Mouse (Mus musculus) forebrain, embryonic 16.5 days (tissue): ENCODE measurements around the gene Map1lc3b. TPM values are rescaled to one million over a fixed set of nuclear protein-coding genes. Genes with fewer than 3 reads are reported as not detected.
A peak's percentile ranks its signal among the peaks of the same experiment; 100 is the strongest.

ENCODE experiments used
- ATAC-seq: fragments of 200-750 bp; cut with Nextera tagmentation; 2 replicates; pipeline ENCODE4 v1.8.0; 2017; ENCODE audit warnings: mild to moderate bottlenecking, moderate library complexity
- H3K27ac ChIP-seq: fragments of 300-500 bp; sonication (generic); 2 replicates; pipeline ENCODE4 v1.5.1; 2014; ENCODE audit warnings: low read length, control low read depth
- H3K27me3 ChIP-seq: fragments of 300-500 bp; sonication (generic); replicated peaks from 2 replicates; pipeline ENCODE4 v1.6.1; 2014; ENCODE audit warnings: low read length; ENCODE audit not compliant: control insufficient read depth, insufficient read depth
- H3K36me3 ChIP-seq: fragments of 300-500 bp; sonication (generic); 2 replicates; pipeline ENCODE4 v1.6.1; 2014; ENCODE audit not compliant: control insufficient read depth, insufficient read depth
- H3K4me1 ChIP-seq: fragments of 300-500 bp; sonication (generic); replicated peaks from 2 replicates; pipeline ENCODE4 v1.6.1; 2014; ENCODE audit warnings: low read length; ENCODE audit not compliant: control insufficient read depth, insufficient read depth
- H3K4me2 ChIP-seq: fragments of 300-500 bp; sonication (generic); 2 replicates; pipeline ENCODE4 v1.6.1; 2014; ENCODE audit warnings: mild to moderate bottlenecking, low read length, control low read depth
- H3K4me3 ChIP-seq: fragments of 300-500 bp; sonication (generic); replicated peaks from 2 replicates; pipeline ENCODE4 v1.5.1; 2014; ENCODE audit warnings: mild to moderate bottlenecking, low read length, control low read depth
- H3K9ac ChIP-seq: fragments of 300-500 bp; sonication (generic); replicated peaks from 2 replicates; pipeline ENCODE4 v1.6.1; 2014; ENCODE audit warnings: low read depth, low read length, control low read depth
- H3K9me3 ChIP-seq: fragments of 300-500 bp; sonication (generic); 2 replicates; pipeline ENCODE4 v1.6.1; 2016; ENCODE audit warnings: low read length; ENCODE audit not compliant: control insufficient read depth
- WGBS: fragments of 180-500 bp; shearing (Covaris S2); extraction: QIAGEN DNeasy Blood & Tissue Kit; methylation state at CpG from one replicate; pipeline ENCODE4 v1.1.7; 2014; 5-methylcytosine and 5-hydroxymethylcytosine counted together
- polyA plus RNA-seq: library from polyadenylated mRNA; unstranded; fragments of >200 nt; fragmentation: Nextera tagmentation; extraction: Ambion mirVana; gene quantifications from 2 replicates; pipeline ENCODE4 v1.2.1, GENCODE M21; 2015

Gene Map1lc3b
- polyA plus RNA-seq, 1 experiment from 2014 or later: 407 TPM

DNA sequence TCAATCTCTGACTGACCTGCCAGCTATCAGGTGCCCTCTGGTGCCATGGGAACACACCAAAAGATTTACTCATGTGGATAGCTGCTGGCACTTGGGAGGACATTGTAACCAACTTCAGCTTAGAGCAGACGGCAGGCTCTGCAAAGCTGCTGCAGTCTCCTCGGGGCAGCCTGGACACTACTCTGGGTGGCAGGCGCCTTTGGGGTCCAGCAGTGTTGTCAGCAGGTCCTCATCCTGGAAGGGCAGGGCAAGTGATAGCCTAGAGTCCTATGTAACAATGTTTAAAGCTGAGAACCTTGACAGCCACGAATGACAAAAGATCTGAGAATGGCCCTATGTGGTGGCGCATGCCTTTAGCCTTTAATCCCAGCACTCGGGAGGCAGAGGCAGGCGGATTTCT is 8.0 kb downstream of the Map1lc3b start:
- Histone ChIP-seq H3K4me3 (no peak overlapping the region), H3K9ac (no peak overlapping the region), H3K4me2 (no peak overlapping the region), H3K4me1 (no peaks in the 10 kb centered on the region; the same call in 1 of the 2 replicates), H3K27me3 (no peaks in the 10 kb centered on the region), H3K9me3 (no peaks in the 10 kb centered on the region), H3K36me3 (peaks cover 30% of the 10 kb centered on the region), H3K27ac (no peak overlapping the region)
- no peak for ATAC-seq
- WGBS: 91% methylated on average over 7 of the region's 7 CpGs

DNA sequence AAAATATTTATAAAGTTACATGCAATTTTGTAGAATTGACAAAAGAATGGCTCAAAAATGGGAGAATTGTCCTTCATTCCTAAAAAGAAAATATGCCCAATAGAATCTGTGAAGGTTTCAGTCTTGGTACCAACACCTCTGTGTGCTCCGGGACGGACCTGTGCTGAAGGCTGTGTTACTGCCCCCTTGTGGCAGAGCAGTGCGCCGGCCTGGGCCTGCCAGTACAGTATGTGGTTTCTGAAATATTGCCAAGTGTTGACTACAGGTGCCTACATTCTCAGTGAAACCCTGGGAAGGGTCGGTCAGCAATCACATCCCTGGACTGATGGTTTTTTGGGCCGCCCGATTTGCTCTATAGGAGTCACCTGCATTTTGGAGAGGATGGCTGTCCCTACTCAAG is 8.7 kb downstream of the Map1lc3b start:
- 31% methylated on average over 7 of the region's 7 CpGs for WGBS
- Histone ChIP-seq H3K4me1 (no peaks in the 10 kb centered on the region), H3K27me3 (no peaks in the 10 kb centered on the region), H3K27ac (no peak overlapping the region), H3K4me3 (no peak overlapping the region), H3K9me3 (no peaks in the 10 kb centered on the region), H3K4me2 (no peak overlapping the region), H3K36me3 (peaks cover 34% of the 10 kb centered on the region), H3K9ac (no peak overlapping the region)
- peak; percentile 78 for ATAC-seq

DNA sequence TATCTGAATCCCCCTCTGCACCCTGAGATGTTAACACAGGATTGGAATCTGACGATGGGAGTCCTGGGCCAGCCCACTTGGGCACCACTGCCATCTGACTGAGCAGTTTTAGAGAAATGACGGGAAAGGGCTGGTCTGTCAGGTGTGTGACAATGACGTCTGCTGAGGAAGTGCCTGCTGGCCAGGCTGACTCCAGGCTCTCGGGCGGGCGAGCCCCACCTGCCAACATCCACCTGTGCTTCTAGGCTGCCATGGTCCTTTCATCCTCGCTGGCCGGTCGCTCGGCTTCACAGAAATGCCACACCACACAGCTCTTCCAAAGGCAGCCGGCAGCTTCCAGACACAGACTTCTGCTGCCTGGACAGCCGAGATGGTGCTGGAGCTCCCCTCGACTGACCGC is 9.7 kb downstream of the Map1lc3b start:
- 92% methylated on average over 14 of the region's 14 CpGs for WGBS
- H3K27ac ChIP-seq: no peak overlapping the region
- no peaks in the 10 kb centered on the region for H3K4me1 ChIP-seq
- no peak overlapping the region for H3K9ac ChIP-seq
- no peak overlapping the region for H3K4me3 ChIP-seq
- peaks cover 35% of the 10 kb centered on the region for H3K36me3 ChIP-seq
- no peak overlapping the region for H3K4me2 ChIP-seq
- H3K9me3 ChIP-seq: no peaks in the 10 kb centered on the region
- no peak for ATAC-seq
- H3K27me3 ChIP-seq: no peaks in the 10 kb centered on the region

DNA sequence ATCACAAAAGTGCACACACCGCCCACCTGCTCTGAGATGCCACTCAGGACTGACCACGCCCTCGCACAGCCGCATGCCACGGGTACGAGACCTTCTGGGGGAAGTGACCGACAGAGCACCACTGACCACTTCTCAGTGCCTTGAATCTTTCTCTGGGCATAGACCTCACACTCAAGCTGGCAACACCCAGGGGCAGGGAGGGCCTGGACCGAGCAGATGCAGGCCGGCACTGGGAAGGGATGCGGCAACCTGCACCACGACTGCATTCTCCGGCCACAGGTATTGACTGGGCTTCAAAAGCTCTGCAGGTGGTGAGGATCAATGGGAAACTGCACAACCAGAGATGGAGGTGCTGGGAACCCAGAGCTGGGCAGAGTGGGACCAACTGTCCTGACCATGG is 12.2 kb downstream of the Map1lc3b start:
- Histone ChIP-seq H3K4me2 (no peak overlapping the region), H3K4me3 (no peak overlapping the region), H3K36me3 (peaks cover 51% of the 10 kb centered on the region), H3K9me3 (no peaks in the 10 kb centered on the region), H3K9ac (no peak overlapping the region), H3K27me3 (no peaks in the 10 kb centered on the region), H3K27ac (no peak overlapping the region), H3K4me1 (no peaks in the 10 kb centered on the region)
- WGBS: 91% methylated on average over 12 of the region's 12 CpGs
- ATAC-seq: no peak

DNA sequence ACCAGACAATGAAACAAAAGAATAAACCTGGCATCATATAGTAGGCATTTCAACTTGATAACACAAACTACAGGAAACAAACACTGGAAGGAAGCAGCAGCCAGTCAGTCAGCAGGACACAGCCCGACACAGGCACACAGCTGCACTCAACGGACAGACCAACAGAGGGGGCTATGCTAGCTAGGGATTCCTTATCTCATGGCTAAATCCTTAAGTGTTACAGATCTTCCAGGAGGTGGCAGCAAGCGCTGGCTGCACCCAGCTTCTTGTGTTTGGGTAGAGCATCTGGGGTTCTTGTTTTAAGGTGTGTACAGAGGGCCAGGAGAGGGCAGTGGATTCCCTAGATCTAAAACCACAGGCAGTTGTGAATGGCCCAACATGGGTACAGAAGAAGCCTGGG is 12.7 kb downstream of the Map1lc3b start:
- Histone ChIP-seq H3K4me2 (no peak overlapping the region), H3K36me3 (peaks cover 55% of the 10 kb centered on the region), H3K27me3 (no peaks in the 10 kb centered on the region), H3K4me1 (no peaks in the 10 kb centered on the region), H3K9ac (no peak overlapping the region), H3K27ac (no peak overlapping the region), H3K9me3 (no peaks in the 10 kb centered on the region), H3K4me3 (no peak overlapping the region)
- 23% methylated on average over 3 of the region's 3 CpGs for WGBS
- ATAC-seq: peak; percentile 44

DNA sequence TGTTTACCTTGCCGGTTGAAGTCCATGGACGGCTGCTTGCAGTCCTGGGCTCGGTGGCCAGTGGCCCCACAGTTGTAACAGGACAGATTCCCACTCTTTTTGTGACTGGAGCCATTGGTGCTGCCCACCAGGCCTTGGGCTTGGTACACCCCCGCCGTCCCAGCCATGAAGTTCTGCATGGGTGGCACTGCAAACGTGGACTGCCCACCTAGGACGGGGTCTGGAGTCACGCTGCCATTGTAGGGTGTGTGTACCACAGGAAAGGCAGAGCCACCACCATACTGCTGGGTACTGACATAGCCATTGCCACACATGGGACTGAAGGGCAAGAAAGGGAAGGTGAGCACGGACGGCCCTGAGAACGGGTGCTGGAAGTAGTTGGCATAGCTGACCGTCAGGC is 13.6 kb downstream of the Map1lc3b start:
- WGBS: 97% methylated on average over 12 of the region's 12 CpGs
- Histone ChIP-seq H3K36me3 (peaks cover 61% of the 10 kb centered on the region), H3K27me3 (no peaks in the 10 kb centered on the region), H3K4me3 (no peak overlapping the region), H3K4me1 (no peaks in the 10 kb centered on the region), H3K4me2 (no peak overlapping the region), H3K9ac (no peak overlapping the region), H3K27ac (no peak overlapping the region), H3K9me3 (no peaks in the 10 kb centered on the region)
- ATAC-seq: no peak

DNA sequence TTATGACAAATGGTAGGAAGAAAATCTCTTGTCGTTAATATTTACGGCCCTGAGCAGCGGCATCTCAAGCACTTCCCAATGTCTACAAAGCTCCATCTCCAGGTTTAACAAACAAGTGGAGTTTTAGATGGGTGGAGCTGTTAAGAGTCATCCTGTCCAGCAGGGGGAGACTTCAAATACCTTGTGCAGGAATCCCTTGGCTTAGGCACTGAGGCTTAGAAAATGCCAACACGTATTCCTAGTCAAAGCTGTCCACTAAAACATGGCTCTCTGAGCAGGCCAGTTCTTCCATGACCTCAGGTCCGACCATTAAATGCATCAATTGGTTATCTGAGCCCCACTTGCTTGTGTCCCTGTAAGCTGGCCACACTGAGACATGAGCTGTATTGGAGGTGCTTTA is 17.5 kb downstream of the Map1lc3b start:
- peaks cover 53% of the 10 kb centered on the region for H3K36me3 ChIP-seq
- H3K27me3 ChIP-seq: no peaks in the 10 kb centered on the region
- H3K4me1 ChIP-seq: no peaks in the 10 kb centered on the region
- H3K4me2 ChIP-seq: no peak overlapping the region
- no peaks in the 10 kb centered on the region for H3K9me3 ChIP-seq
- no peak overlapping the region for H3K4me3 ChIP-seq
- H3K27ac ChIP-seq: no peak overlapping the region
- ATAC-seq: no peak
- no peak overlapping the region for H3K9ac ChIP-seq
- WGBS: 88% methylated on average over 5 of the region's 5 CpGs

DNA sequence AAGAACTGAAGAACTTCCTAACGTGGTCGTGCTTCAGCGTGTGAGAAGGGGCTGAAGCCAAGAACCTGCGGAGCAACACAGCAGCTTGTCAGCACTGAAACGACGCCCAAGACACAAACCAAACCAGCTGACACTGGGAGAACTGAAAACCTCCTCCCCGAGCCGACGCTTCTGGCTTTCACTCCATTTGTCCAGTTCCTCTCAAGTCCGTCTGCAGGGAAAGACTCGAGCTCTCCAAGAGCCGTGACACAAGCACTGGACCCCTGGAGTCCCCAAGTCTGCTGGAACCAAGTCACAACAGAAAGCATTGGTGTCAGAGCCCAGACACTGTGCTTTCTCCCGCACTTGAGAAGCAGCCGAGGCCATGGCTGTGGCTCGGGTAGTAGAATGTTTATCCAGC is 19.1 kb downstream of the Map1lc3b start:
- no peak for ATAC-seq
- Histone ChIP-seq H3K9ac (no peak overlapping the region), H3K9me3 (no peaks in the 10 kb centered on the region), H3K4me2 (no peak overlapping the region), H3K27me3 (no peaks in the 10 kb centered on the region), H3K36me3 (peaks cover 46% of the 10 kb centered on the region), H3K4me1 (no peaks in the 10 kb centered on the region), H3K27ac (no peak overlapping the region), H3K4me3 (no peak overlapping the region)
- 91% methylated on average over 15 of the region's 15 CpGs for WGBS

DNA sequence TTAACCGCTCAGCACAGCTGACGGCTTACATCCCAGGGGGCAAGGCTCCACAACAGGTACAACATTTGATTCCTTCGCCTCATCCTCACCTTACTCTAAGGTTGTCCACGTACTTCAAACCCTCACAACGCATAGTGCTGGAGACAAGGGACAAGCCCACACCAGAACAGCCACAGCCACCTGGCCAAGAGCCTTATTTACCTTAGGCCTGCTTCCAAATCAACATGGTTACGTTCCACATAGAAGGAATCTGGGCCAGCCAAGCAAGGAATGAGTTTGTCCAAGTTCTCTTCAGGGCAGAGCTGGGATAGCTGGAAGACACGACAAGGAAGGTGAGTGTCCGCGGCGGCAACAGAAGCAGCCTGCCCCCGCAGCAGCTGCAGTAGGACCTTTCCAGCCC is 19.8 kb downstream of the Map1lc3b start:
- no peak overlapping the region for H3K9ac ChIP-seq
- WGBS: 92% methylated on average over 11 of the region's 11 CpGs
- no peak for ATAC-seq
- H3K4me3 ChIP-seq: no peak overlapping the region
- H3K36me3 ChIP-seq: peaks cover 39% of the 10 kb centered on the region
- no peak overlapping the region for H3K4me2 ChIP-seq
- no peaks in the 10 kb centered on the region for H3K9me3 ChIP-seq
- no peaks in the 10 kb centered on the region for H3K27me3 ChIP-seq
- no peak overlapping the region for H3K27ac ChIP-seq
- H3K4me1 ChIP-seq: no peaks in the 10 kb centered on the region

DNA sequence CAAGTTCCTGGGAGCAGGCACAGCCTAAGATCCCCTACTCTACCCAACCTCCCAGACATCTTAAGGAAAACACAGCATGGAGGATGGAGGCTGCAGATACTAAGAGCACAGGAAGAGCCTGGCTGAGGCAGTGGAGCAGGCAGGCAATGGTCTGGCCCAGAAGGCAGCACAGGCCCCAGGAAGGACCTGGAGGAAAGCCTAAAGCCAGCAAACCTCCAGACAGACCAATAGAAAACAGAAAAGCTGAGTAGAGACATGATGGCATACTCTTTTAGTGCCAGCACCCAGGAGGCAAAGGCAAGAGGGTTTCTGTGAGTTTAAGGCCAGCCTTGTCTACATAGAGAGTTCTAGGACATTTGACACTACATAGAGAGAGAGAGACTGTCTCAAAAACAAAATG is 23.3 kb downstream of the Map1lc3b start:
- no peak overlapping the region for H3K4me2 ChIP-seq
- no peak overlapping the region for H3K4me3 ChIP-seq
- no peak overlapping the region for H3K27ac ChIP-seq
- H3K36me3 ChIP-seq: peaks cover 11% of the 10 kb centered on the region
- no peaks in the 10 kb centered on the region for H3K4me1 ChIP-seq
- H3K27me3 ChIP-seq: no peaks in the 10 kb centered on the region
- 0 out of 2 replicates have a peak overlapping the region, but pooled peaks have one; percentile 5 for H3K9ac ChIP-seq
- no peak for ATAC-seq
- no peaks in the 10 kb centered on the region for H3K9me3 ChIP-seq
